Mouse (Mus musculus): ENCODE measurements at regions not wholly inside any gene's neighbourhood (a gene's known extent, or its start where the extent isn't known, plus 50 kb on each side); places are given as distances from the start of the nearest gene placed in this dataset.

GRCm38 (mm10) chr1:184304204-184304603, 270.1 kb upstream of the 1700056E22Rik start:
- Histone ChIP-seq H3K4me3 (ENCODE audit: insufficient read depth, poor library complexity, severe bottlenecking) (no peak overlapping the region), H3K79me3 (ENCODE audit: low read depth) (no peaks in the 10 kb centered on the region), H3ac (ENCODE audit: control insufficient read depth, insufficient read length, low read depth) (no peak overlapping the region), H3K79me2 (ENCODE audit: control insufficient read depth, insufficient read depth) (no peaks in the 10 kb centered on the region), H3K27me3 (ENCODE audit: control insufficient read depth, insufficient read depth, insufficient read length) (no peaks in the 10 kb centered on the region), H3K36me3 (ENCODE audit: control insufficient read depth, insufficient read depth) (no peaks in the 10 kb centered on the region)
- no peak for TF ChIP-seq MYOD1 (IDR thresholded peaks at IDR 0.05; ENCODE audit: control insufficient read depth, insufficient read length, low read depth)
- TF ChIP-seq MAX (IDR thresholded peaks at IDR 0.05): no peak
- no peak for TF ChIP-seq MYOG (IDR thresholded peaks at IDR 0.05; ENCODE audit: control insufficient read depth, extremely low read depth, insufficient read length)
- TF ChIP-seq CEBPB (IDR thresholded peaks at IDR 0.05; ENCODE audit: low read depth): no peak

- Histone ChIP-seq H3K79me2 (ENCODE audit: control insufficient read depth, insufficient read depth) (no peaks in the 10 kb centered on the region), H3K36me3 (ENCODE audit: control insufficient read depth, insufficient read depth) (no peaks in the 10 kb centered on the region), H3ac (ENCODE audit: control insufficient read depth, insufficient read length, low read depth) (no peak overlapping the region), H3K4me3 (ENCODE audit: insufficient read depth, poor library complexity, severe bottlenecking) (no peak overlapping the region), H3K79me3 (ENCODE audit: low read depth) (no peaks in the 10 kb centered on the region), H3K27me3 (ENCODE audit: control insufficient read depth, insufficient read depth, insufficient read length) (no peaks in the 10 kb centered on the region)
- TF ChIP-seq CTCF (IDR thresholded peaks at IDR 0.05; ENCODE audit: control insufficient read depth, insufficient read depth, insufficient read length) (no peak), MAX (IDR thresholded peaks at IDR 0.05) (no peak), MYOD1 (IDR thresholded peaks at IDR 0.05; ENCODE audit: control insufficient read depth, insufficient read length, low read depth) (no peak), MYOG (IDR thresholded peaks at IDR 0.05; ENCODE audit: control insufficient read depth, extremely low read depth, insufficient read length) (no peak), USF1 (IDR thresholded peaks at IDR 0.05; ENCODE audit: low read depth) (no peak), CEBPB (IDR thresholded peaks at IDR 0.05; ENCODE audit: low read depth) (no peak), FOSL1 (IDR thresholded peaks at IDR 0.05; ENCODE audit: insufficient read depth, low read length, poor library complexity, severe bottlenecking) (no peak)
Measured at GRCm38 (mm10) chr1:184298701-184299100, 264.6 kb upstream of the 1700056E22Rik start.

- H3K79me3 ChIP-seq (ENCODE audit: low read depth): no peaks in the 10 kb centered on the region
- no peak overlapping the region for H3K4me3 ChIP-seq (ENCODE audit: insufficient read depth, poor library complexity, severe bottlenecking)
- TF ChIP-seq MYOD1 (IDR thresholded peaks at IDR 0.05; ENCODE audit: control insufficient read depth, insufficient read length, low read depth): no peak
- TF ChIP-seq USF1 (IDR thresholded peaks at IDR 0.05; ENCODE audit: low read depth): no peak
- no peak for TF ChIP-seq CEBPB (IDR thresholded peaks at IDR 0.05; ENCODE audit: low read depth)
- TF ChIP-seq MAX (IDR thresholded peaks at IDR 0.05): no peak
- TF ChIP-seq CTCF (IDR thresholded peaks at IDR 0.05; ENCODE audit: control insufficient read depth, insufficient read depth, insufficient read length): no peak
- TF ChIP-seq MYOG (IDR thresholded peaks at IDR 0.05; ENCODE audit: control insufficient read depth, extremely low read depth, insufficient read length): no peak
- TF ChIP-seq FOSL1 (IDR thresholded peaks at IDR 0.05; ENCODE audit: insufficient read depth, low read length, poor library complexity, severe bottlenecking): no peak
- H3ac ChIP-seq (ENCODE audit: control insufficient read depth, insufficient read length, low read depth): no peak overlapping the region
- no peaks in the 10 kb centered on the region for H3K27me3 ChIP-seq (ENCODE audit: control insufficient read depth, insufficient read depth, insufficient read length)
- H3K36me3 ChIP-seq (ENCODE audit: control insufficient read depth, insufficient read depth): no peaks in the 10 kb centered on the region
- no peaks in the 10 kb centered on the region for H3K79me2 ChIP-seq (ENCODE audit: control insufficient read depth, insufficient read depth)
Measured at GRCm38 (mm10) chr1:184297001-184297740, 263.1 kb upstream of the 1700056E22Rik start.

GRCm38 (mm10) chr1:184291129-184291528, 257.0 kb upstream of the 1700056E22Rik start:
- Histone ChIP-seq H3K36me3 (ENCODE audit: control insufficient read depth, insufficient read depth) (no peaks in the 10 kb centered on the region), H3ac (ENCODE audit: control insufficient read depth, insufficient read length, low read depth) (no peak overlapping the region), H3K79me3 (ENCODE audit: low read depth) (no peaks in the 10 kb centered on the region), H3K27me3 (ENCODE audit: control insufficient read depth, insufficient read depth, insufficient read length) (no peaks in the 10 kb centered on the region), H3K79me2 (ENCODE audit: control insufficient read depth, insufficient read depth) (no peaks in the 10 kb centered on the region), H3K4me3 (ENCODE audit: insufficient read depth, poor library complexity, severe bottlenecking) (no peak overlapping the region)
- no peak for TF ChIP-seq CEBPB (IDR thresholded peaks at IDR 0.05; ENCODE audit: low read depth)
- no peak for TF ChIP-seq USF1 (IDR thresholded peaks at IDR 0.05; ENCODE audit: low read depth)
- TF ChIP-seq CTCF (IDR thresholded peaks at IDR 0.05; ENCODE audit: control insufficient read depth, insufficient read depth, insufficient read length): no peak
- no peak for TF ChIP-seq MAX (IDR thresholded peaks at IDR 0.05)

- Histone ChIP-seq H3ac (ENCODE audit: control insufficient read depth, insufficient read length, low read depth) (no peak overlapping the region), H3K4me3 (ENCODE audit: insufficient read depth, poor library complexity, severe bottlenecking) (no peak overlapping the region), H3K79me3 (ENCODE audit: low read depth) (no peaks in the 10 kb centered on the region), H3K79me2 (ENCODE audit: control insufficient read depth, insufficient read depth) (no peaks in the 10 kb centered on the region), H3K36me3 (ENCODE audit: control insufficient read depth, insufficient read depth) (no peaks in the 10 kb centered on the region), H3K27me3 (ENCODE audit: control insufficient read depth, insufficient read depth, insufficient read length) (no peaks in the 10 kb centered on the region)
- TF ChIP-seq CEBPB (IDR thresholded peaks at IDR 0.05; ENCODE audit: low read depth) (no peak), USF1 (IDR thresholded peaks at IDR 0.05; ENCODE audit: low read depth) (no peak), MYOD1 (IDR thresholded peaks at IDR 0.05; ENCODE audit: control insufficient read depth, insufficient read length, low read depth) (no peak), MAX (IDR thresholded peaks at IDR 0.05) (no peak), CTCF (IDR thresholded peaks at IDR 0.05; ENCODE audit: control insufficient read depth, insufficient read depth, insufficient read length) (no peak), MYOG (IDR thresholded peaks at IDR 0.05; ENCODE audit: control insufficient read depth, extremely low read depth, insufficient read length) (no peak)
Measured at GRCm38 (mm10) chr1:184289733-184290416, 255.8 kb upstream of the 1700056E22Rik start.

- H3K36me3 ChIP-seq (ENCODE audit: control insufficient read depth, insufficient read depth): no peaks in the 10 kb centered on the region
- H3ac ChIP-seq (ENCODE audit: control insufficient read depth, insufficient read length, low read depth): no peak overlapping the region
Measured at GRCm38 (mm10) chr1:184281768-184282167, 247.7 kb upstream of the 1700056E22Rik start.

More at GRCm38 (mm10) chr1:184281768-184282167, 247.7 kb upstream of the 1700056E22Rik start:
- H3K27me3 ChIP-seq (ENCODE audit: control insufficient read depth, insufficient read depth, insufficient read length): no peaks in the 10 kb centered on the region
- H3K79me3 ChIP-seq (ENCODE audit: low read depth): no peaks in the 10 kb centered on the region
- TF ChIP-seq CTCF (IDR thresholded peaks at IDR 0.05; ENCODE audit: control insufficient read depth, insufficient read depth, insufficient read length): no peak
- TF ChIP-seq CEBPB (IDR thresholded peaks at IDR 0.05; ENCODE audit: low read depth): no peak
- TF ChIP-seq MAX (IDR thresholded peaks at IDR 0.05): no peak
- no peak for TF ChIP-seq MYOD1 (IDR thresholded peaks at IDR 0.05; ENCODE audit: control insufficient read depth, insufficient read length, low read depth)
- no peak for TF ChIP-seq FOSL1 (IDR thresholded peaks at IDR 0.05; ENCODE audit: insufficient read depth, low read length, poor library complexity, severe bottlenecking)
- TF ChIP-seq USF1 (IDR thresholded peaks at IDR 0.05; ENCODE audit: low read depth): no peak
- TF ChIP-seq MYOG (IDR thresholded peaks at IDR 0.05; ENCODE audit: control insufficient read depth, extremely low read depth, insufficient read length): no peak
- no peak overlapping the region for H3K4me3 ChIP-seq (ENCODE audit: insufficient read depth, poor library complexity, severe bottlenecking)
- no peaks in the 10 kb centered on the region for H3K79me2 ChIP-seq (ENCODE audit: control insufficient read depth, insufficient read depth)

All from C2C12 (cell line).